Mouse (Mus musculus) T-cell, adult 2 months (primary cell): Measurements from ENCODE around the gene Rilpl1.
A peak's percentile ranks its signal among the peaks of the same experiment; 100 is the strongest.
"Not testable (repeated sequence)": the region's sequence is repeated elsewhere in the genome, so short reads cannot be mapped to it uniquely, and the experiment has no call there.

Experiments
- DNase-seq: peaks from one replicate; pipeline ENCODE4 v3.0.0; 2022; ENCODE audit warnings: low spot score

Rilpl1 gene

GRCm38 (mm10) chr5:124491732-124492131 is 39.5 kb downstream of the Rilpl1 start:
- DNase-seq: no peak

GRCm38 (mm10) chr5:124488885-124489284 is 42.3 kb downstream of the Rilpl1 start:
- no peak for DNase-seq

GRCm38 (mm10) chr5:124485654-124486053 is 45.5 kb downstream of the Rilpl1 start:
- no peak for DNase-seq

GRCm38 (mm10) chr5:124483655-124484396 is 47.4 kb downstream of the Rilpl1 start:
- no peak for DNase-seq

- DNase-seq: peak; percentile 94
These were observed 48.1 kb downstream of the Rilpl1 start, which contains the start of gene Snrnp35 for GRCm38 (mm10) chr5:124482966-124483654. Gene Snrnp35 (plus strand): TSS chr5:124483134.

GRCm38 (mm10) chr5:124482436-124482965 is 48.7 kb downstream of the Rilpl1 start:
- DNase-seq: peak; percentile 15

GRCm38 (mm10) chr5:124481714-124482113 is 49.5 kb downstream of the Rilpl1 start:
- DNase-seq: no peak

- DNase-seq: no peak
These were observed 51.1 kb downstream of the Rilpl1 start for GRCm38 (mm10) chr5:124480119-124480518.

- no peak for DNase-seq
These were observed 52.4 kb downstream of the Rilpl1 start for GRCm38 (mm10) chr5:124478873-124479204.

- no peak for DNase-seq
These were observed 60.5 kb downstream of the Rilpl1 start for GRCm38 (mm10) chr5:124470591-124471171.

- DNase-seq: no peak
These were observed 61.7 kb downstream of the Rilpl1 start for GRCm38 (mm10) chr5:124469486-124469885.

- DNase-seq: no peak
These were observed 62.8 kb downstream of the Rilpl1 start for GRCm38 (mm10) chr5:124468365-124468764.

- no peak for DNase-seq
These were observed 63.4 kb downstream of the Rilpl1 start for GRCm38 (mm10) chr5:124467766-124468165.

- DNase-seq: no peak
These were observed 66.3 kb downstream of the Rilpl1 start for GRCm38 (mm10) chr5:124464905-124465304.

- no peak for DNase-seq
These were observed 67.7 kb downstream of the Rilpl1 start for GRCm38 (mm10) chr5:124463462-124463861.

- no peak for DNase-seq
These were observed 68.7 kb downstream of the Rilpl1 start for GRCm38 (mm10) chr5:124462297-124463025.

- not testable (repeated sequence) for DNase-seq
These were observed 70.3 kb downstream of the Rilpl1 start for GRCm38 (mm10) chr5:124460922-124461321.

- no peak for DNase-seq
These were observed 74.4 kb downstream of the Rilpl1 start for GRCm38 (mm10) chr5:124456762-124457161.

GRCm38 (mm10) chr5:124454082-124454419 is 77.1 kb downstream of the Rilpl1 start:
- DNase-seq: no peak

- no peak for DNase-seq
These were observed 77.7 kb downstream of the Rilpl1 start for GRCm38 (mm10) chr5:124453339-124454081.

- DNase-seq: no peak
These were observed 78.5 kb downstream of the Rilpl1 start for GRCm38 (mm10) chr5:124452494-124453228.
